Mouse (Mus musculus): ENCODE measurements at regions not wholly inside any gene's neighbourhood (a gene's known extent, or its start where the extent isn't known, plus 50 kb on each side); places are given as distances from the start of the nearest gene placed in this dataset.
A peak's percentile ranks its signal among the peaks of the same experiment; 100 is the strongest.

- peak in 1 of 2 experiments; percentile 5 for DNase-seq (ENCODE audit: low spot score in 2 of 2)
Measured at GRCm38 (mm10) chr8:38927426-38927825, 1747.5 kb upstream of the Adam24 start.

- peak in 1 of 2 experiments; percentile 24 for DNase-seq (ENCODE audit: low spot score in 2 of 2)
Measured at GRCm38 (mm10) chr8:38927867-38928266, 1747.0 kb upstream of the Adam24 start.

GRCm38 (mm10) chr8:38928340-38928739, 1746.5 kb upstream of the Adam24 start:
- no peak for DNase-seq (ENCODE audit: low spot score in 2 of 2)

Measured in layer of hippocampus, adult 18-20 months (tissue).